Mouse (Mus musculus) adipocyte (in vitro differentiated cells): ENCODE measurements around the gene Abi1.
"Not testable (repeated sequence)": the region's sequence is repeated elsewhere in the genome, so short reads cannot be mapped to it uniquely, and the experiment has no call there.

Experiments used
- DNase-seq: peaks from one replicate; pipeline ENCODE4 v3.0.0-alpha.2; 2016; ENCODE audit warnings: low spot score

Abi1 gene

GRCm38 (mm10) chr2:22961681-22962080 lies 78.4 kb downstream of the Abi1 start:
- DNase-seq = no peak

DNA sequence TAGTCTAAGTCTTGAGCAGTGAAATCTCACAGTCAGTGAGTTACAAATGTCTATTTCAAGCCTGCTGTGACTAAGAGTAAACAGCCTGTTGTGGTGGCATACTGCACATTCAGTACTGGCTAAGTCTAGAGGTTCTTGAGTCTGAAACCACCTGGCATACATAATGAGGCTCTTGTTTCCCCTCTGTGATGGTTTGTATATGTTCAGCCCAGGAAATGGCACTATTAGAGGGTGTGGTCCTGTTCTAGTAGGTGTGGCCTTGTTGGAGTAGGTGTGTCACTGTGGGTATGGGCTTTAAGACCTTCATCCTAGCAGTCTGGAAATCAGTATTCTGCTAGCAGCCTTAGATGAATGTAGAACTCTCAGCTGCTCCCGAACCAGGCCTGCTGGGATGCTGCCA lies 82.6 kb downstream of the Abi1 start:
- no peak for DNase-seq

GRCm38 (mm10) chr2:22955914-22956313 lies 84.1 kb downstream of the Abi1 start:
- DNase-seq = no peak

- no peak for DNase-seq
These were observed 85.8 kb downstream of the Abi1 start for GRCm38 (mm10) chr2:22954278-22954677.

DNA sequence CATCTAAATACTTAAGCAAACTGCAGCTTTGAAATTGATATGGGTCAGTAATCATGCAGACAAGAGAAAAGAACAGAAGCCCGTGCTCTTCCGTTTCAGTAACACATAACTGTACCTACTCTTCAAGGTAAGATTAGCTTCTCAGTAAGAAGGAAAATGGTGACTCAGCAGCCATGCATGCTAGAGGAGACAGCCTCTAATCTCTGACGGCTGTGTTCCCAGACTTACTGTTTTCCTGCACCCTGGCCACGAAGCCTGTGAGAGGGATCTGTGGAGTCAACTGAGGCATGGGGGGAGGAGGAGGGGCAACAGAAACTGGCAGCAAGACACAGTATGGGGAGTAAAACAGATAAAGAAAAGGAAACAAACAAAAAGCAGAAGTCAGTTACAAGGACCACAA lies 90.1 kb downstream of the Abi1 start:
- DNase-seq = peak; percentile 27

DNA sequence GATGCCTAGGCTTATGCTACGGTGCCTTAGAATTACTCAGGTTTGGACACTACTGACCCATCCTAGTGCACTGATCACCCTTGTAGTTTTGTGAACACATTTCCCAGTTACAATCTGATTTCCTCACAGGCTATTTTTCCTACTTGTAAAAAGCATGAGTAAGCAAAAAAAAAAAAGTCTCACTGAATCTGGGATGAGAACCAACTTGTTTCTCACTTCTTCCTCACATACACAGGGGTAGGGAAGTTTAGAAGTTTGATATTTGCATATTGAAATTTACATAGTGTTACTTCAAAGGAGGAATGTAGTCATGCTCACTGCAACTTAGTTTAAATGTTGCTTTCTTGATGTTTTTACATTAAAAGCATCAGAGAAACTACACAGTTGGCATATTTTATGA lies 106.5 kb downstream of the Abi1 start:
- DNase-seq = peak; percentile 44

DNA sequence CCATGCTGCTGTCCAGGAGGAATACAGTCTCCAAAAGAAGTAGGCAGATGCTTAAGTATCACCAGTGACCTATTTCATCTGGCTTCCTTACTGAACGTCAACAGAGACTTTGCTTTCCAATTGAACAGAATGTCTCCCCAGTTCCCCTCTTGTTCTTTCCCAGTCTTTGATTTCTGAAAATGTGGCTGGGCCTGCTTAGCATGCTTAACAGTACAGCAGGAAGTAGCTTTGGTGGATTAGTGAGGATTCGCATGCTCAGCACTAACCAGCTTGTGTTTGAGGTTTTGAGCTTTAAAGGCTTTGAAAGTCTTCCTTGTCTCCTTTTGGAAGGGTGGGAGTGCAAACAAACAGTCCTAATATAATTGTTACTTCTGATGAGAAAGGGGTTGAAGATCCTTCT lies 111.8 kb downstream of the Abi1 start:
- no peak for DNase-seq

DNA sequence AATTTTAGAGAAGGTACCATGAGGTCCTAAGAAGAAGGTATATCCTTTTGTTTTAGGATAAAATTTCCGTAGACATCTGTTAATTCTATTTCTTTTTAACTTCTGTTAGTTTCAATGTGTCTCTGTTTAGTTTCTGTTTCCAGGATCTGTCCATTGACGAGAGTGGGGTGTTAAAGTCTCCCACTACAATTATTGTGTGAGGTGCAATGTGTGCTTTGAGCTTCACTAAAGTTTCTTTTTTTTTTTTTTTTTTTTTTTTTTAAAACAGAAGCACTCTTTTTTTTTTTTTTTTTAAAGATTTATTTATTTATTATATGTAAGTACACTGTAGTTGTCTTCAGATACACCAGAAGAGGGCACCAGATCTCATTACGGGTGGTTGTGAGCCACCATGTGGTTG lies 114.1 kb downstream of the Abi1 start:
- not testable (repeated sequence) for DNase-seq

GRCm38 (mm10) chr2:22918651-22919050 lies 121.4 kb downstream of the Abi1 start:
- no peak for DNase-seq

- no peak for DNase-seq
These were observed 125.6 kb downstream of the Abi1 start for GRCm38 (mm10) chr2:22914421-22914820.

GRCm38 (mm10) chr2:22903947-22904346 lies 136.1 kb downstream of the Abi1 start:
- DNase-seq = no peak

DNA sequence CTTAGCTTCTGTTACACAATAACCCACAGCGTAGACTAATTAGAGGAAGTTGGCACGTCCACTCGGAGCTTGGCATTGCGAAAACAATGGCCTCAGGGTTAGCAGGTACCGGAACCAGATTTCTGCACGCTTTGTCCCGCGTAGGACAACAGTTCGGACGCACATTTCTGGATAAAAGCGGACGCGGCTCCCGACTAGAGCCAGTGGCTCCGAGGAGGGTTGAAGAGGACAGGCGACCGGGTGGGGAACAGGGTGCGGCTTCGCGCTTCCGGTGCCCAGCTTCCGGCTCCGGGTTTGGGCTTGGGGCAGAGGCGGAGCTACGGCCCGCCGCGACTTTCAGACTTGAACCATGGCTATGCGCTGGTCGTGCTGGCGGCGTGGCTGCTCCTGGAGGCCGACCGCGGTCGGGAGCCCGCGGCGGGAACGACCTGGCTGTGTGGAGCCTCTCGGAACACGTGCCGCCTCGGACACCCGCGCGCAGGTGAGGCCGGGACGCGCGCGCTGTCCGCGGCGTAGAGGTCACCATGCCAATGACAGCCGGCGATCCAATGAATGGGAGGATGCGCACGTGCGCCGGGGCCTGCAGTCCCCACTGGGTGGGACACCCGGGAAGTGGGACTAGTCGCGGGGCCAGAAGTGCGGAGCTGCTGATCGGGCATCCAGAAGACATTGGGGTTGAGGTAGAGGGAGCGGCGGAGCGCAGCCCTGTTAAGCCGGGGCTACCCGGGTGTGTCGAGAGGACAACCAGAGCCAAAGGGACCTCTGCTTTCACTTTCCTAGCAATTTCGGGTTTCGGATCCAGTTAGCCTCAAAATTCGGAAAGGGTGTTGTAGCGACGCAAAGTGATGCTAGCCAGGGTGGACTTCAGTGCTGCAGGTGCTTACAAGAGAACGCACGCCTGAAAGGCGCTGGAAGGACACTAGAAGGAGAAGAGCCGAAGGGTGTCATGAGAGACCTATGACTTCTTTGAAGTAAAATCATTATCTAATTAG lies 144.5 kb downstream of the Abi1 start, which contains the start of gene Pdss1:
Gene Pdss1 (plus strand): TSS at position 241 of the 992 bp plus-strand sequence.
- peak; percentile 97 for DNase-seq

GRCm38 (mm10) chr2:22894932-22895281 lies 145.1 kb downstream of the Abi1 start:
- DNase-seq = no peak
